Mouse (Mus musculus): ENCODE results near the gene Olfm4.

- TF ChIP-seq GATA1 (IDR thresholded peaks at IDR 0.05; ENCODE audit: borderline replicate concordance, low read length) (no peak), FLI1 (IDR thresholded peaks at IDR 0.05; ENCODE audit: low read length) (no peak)
Measured at GRCm38 (mm10) chr14:80010426-80010825, 26.5 kb downstream of the Olfm4 start.
